In the genomic region with DNA sequence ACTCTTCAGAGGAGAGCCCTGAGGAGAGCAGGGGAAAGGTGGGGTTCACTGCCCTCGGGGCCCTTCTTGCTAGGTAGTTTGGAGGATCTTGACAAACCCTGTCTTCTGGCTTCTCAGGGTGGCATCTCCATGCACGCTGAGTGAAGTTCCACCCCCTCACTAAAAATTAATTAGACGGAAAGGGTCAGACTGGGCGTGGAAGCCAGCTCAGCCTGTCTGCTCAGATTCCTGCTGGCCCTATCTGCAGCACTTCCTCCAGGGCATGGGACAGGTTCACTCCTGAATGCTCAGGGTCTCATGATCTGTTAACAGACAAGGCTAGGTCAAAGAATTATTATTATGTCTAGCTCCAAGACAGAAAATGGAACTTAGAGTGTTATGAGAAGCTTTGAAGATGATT, we compare ENCODE assay signal across 30 mouse cellular contexts. TPM values are rescaled to one million over a fixed set of nuclear protein-coding genes. Genes with fewer than 3 reads are reported as not detected.
DNase-seq lines count a peak whose midpoint lies in the region; ATAC-seq lines count a peak whose summit lies in the region.
"Had no signal": no experiment of that assay in that cellular context is flagged by ENCODE, and none has a peak within 500 bp of the region (broad histone marks: within the 10 kb centered on the region; RNA-seq: fewer than 3 reads in every experiment).

No protein-coding gene starts in this region.

- 55% methylated on average over 4 of the region's 4 CpGs for WGBS in embryonic facial prominence, embryonic 14.5 days
- 60% methylated on average over 4 of the region's 4 CpGs for WGBS in embryonic facial prominence, embryonic 10.5 days

- H3K27ac ChIP-seq in embryonic facial prominence, embryonic 14.5 days (replicated peaks; ENCODE audit: low read depth, low read length): no peak overlapping the region
- H3K27ac ChIP-seq in embryonic facial prominence, embryonic 10.5 days (replicated peaks): no peak overlapping the region
- H3K27ac ChIP-seq: forebrain, embryonic 10.5 days; hindbrain, embryonic 14.5 days; limb, embryonic 10.5 days; liver, embryonic 15.5 days; lung, embryonic 15.5 days; midbrain, embryonic 13.5 days had no signal

- no peaks in the 10 kb centered on the region for H3K27me3 ChIP-seq in embryonic facial prominence, embryonic 14.5 days (replicated peaks; ENCODE audit: control insufficient read depth, insufficient read depth, low read length)
- no peaks in the 10 kb centered on the region for H3K27me3 ChIP-seq in embryonic facial prominence, embryonic 10.5 days (replicated peaks; ENCODE audit: low read depth, poor library complexity, severe bottlenecking)
- H3K27me3 ChIP-seq: liver, embryonic 15.5 days; lung, embryonic 15.5 days; megakaryocyte, embryonic 14.5 days; midbrain, embryonic 13.5 days had no signal

- H3K9ac ChIP-seq in embryonic facial prominence, embryonic 14.5 days (ENCODE audit: low read depth, low read length): no peak overlapping the region
- H3K9ac ChIP-seq: hindbrain, embryonic 14.5 days; liver, embryonic 15.5 days; lung, embryonic 15.5 days; midbrain, embryonic 13.5 days had no signal

- no peaks in the 10 kb centered on the region for H3K36me3 ChIP-seq in embryonic facial prominence, embryonic 14.5 days (ENCODE audit: control insufficient read depth, insufficient read depth, low read length)
- H3K36me3 ChIP-seq in embryonic facial prominence, embryonic 10.5 days (replicated peaks): no peaks in the 10 kb centered on the region
- H3K36me3 ChIP-seq: forebrain, embryonic 10.5 days; limb, embryonic 10.5 days; liver, embryonic 15.5 days; lung, embryonic 15.5 days; midbrain, embryonic 13.5 days had no signal

- ATAC-seq in embryonic facial prominence, embryonic 14.5 days (ENCODE audit: low read depth): no peak
- ATAC-seq: forebrain, embryonic 16.5 days; inflammation-experienced regulatory T-cells, adult 6 months; midbrain, embryonic 13.5 days had no signal

- no peak overlapping the region for H3K4me3 ChIP-seq in embryonic facial prominence, embryonic 14.5 days (ENCODE audit: low read depth, low read length)
- no peak overlapping the region for H3K4me3 ChIP-seq in embryonic facial prominence, embryonic 10.5 days
- H3K4me3 ChIP-seq: forebrain, embryonic 10.5 days; limb, embryonic 10.5 days; liver, embryonic 15.5 days; lung, embryonic 15.5 days; megakaryocyte, embryonic 14.5 days; midbrain, embryonic 13.5 days had no signal

- no peaks in the 10 kb centered on the region for H3K4me1 ChIP-seq in embryonic facial prominence, embryonic 14.5 days (ENCODE audit: control insufficient read depth, insufficient read depth, low read length)
- H3K4me1 ChIP-seq in embryonic facial prominence, embryonic 10.5 days: no peaks in the 10 kb centered on the region
- H3K4me1 ChIP-seq: forebrain, embryonic 10.5 days; limb, embryonic 10.5 days; liver, embryonic 15.5 days; lung, embryonic 15.5 days; midbrain, embryonic 13.5 days had no signal

- DNase-seq in embryonic facial prominence, embryonic 14.5 days (ENCODE audit: low spot score): peak; percentile 26
- no peak for DNase-seq in embryonic facial prominence, embryonic 10.5 days (ENCODE audit: low spot score)
- DNase-seq in urinary bladder, adult 18-20 months (ENCODE audit: low spot score in 2 of 2): peak; percentile 44 to 70
- DNase-seq in urinary bladder, postnatal 25 days (ENCODE audit: low spot score): no peak
- DNase-seq in kidney, postnatal 10 days: peak; percentile 28
- no peak for DNase-seq in gastrocnemius, adult 8-10 months (ENCODE audit: low spot score in 2 of 2)
- no peak for DNase-seq in right cerebral cortex, postnatal 10 days (ENCODE audit: low spot score in 2 of 2)
- DNase-seq: adrenal gland, postnatal 25 days; cerebellum, adult 8-10 months; cerebellum, postnatal 36 days; gastrocnemius, postnatal 14 days; heart, adult 18-20 months; liver; lung, postnatal 36 days; right cerebral cortex, postnatal 14 days; spleen, adult 18-20 months; thymus, adult 18-20 months; thymus, postnatal 36 days had no signal

- H3K4me2 ChIP-seq in embryonic facial prominence, embryonic 14.5 days (ENCODE audit: low read depth, low read length): no peak overlapping the region
- H3K4me2 ChIP-seq: hindbrain, embryonic 14.5 days; liver, embryonic 15.5 days; lung, embryonic 15.5 days; midbrain, embryonic 13.5 days had no signal

- 0 out of 2 replicates have a peak, but pooled peaks cover 3% of the 10 kb centered on the region for H3K9me3 ChIP-seq in embryonic facial prominence, embryonic 14.5 days (ENCODE audit: control insufficient read depth, low read length)
- peaks cover 6% of the 10 kb centered on the region for H3K9me3 ChIP-seq in embryonic facial prominence, embryonic 10.5 days
- H3K9me3 ChIP-seq: liver, embryonic 15.5 days; lung, embryonic 15.5 days had no signal

RNA-seq across cellular contexts. Expression of a gene that starts 17.0 kb away (rescaled TPM):
- 137 and 143 TPM in 2 replicates for polyA plus RNA-seq in embryonic facial prominence, embryonic 14.5 days (2014; fragmentation: Nextera tagmentation; extraction: Ambion mirVana)
- polyA plus RNA-seq in embryonic facial prominence, embryonic 10.5 days (2016; fragmentation: Nextera tagmentation; extraction: Ambion mirVana): 150 and 168 TPM in 2 replicates
- total RNA-seq in gastrocnemius, adult 8-10 months (2022): 10 to 100 TPM; 34.1 to 46.3 (median 39.7) TPM

RNA-seq across cellular contexts. Expression of a gene that starts 17.4 kb away (rescaled TPM):
- polyA plus RNA-seq in embryonic facial prominence, embryonic 14.5 days (2014; fragmentation: Nextera tagmentation; extraction: Ambion mirVana): 218 and 243 TPM in 2 replicates
- 137 and 140 TPM in 2 replicates for polyA plus RNA-seq in embryonic facial prominence, embryonic 10.5 days (2016; fragmentation: Nextera tagmentation; extraction: Ambion mirVana)
- total RNA-seq in gastrocnemius, adult 8-10 months (2022): 100 to 1,000 TPM; 195 to 214 (median 202) TPM

RNA-seq across cellular contexts. Expression of a gene that starts 29.1 kb away (rescaled TPM):
- polyA plus RNA-seq in embryonic facial prominence, embryonic 14.5 days (2014; fragmentation: Nextera tagmentation; extraction: Ambion mirVana): 4.7 and 4.8 TPM in 2 replicates
- polyA plus RNA-seq in embryonic facial prominence, embryonic 10.5 days (2016; fragmentation: Nextera tagmentation; extraction: Ambion mirVana): 7.9 and 8.9 TPM in 2 replicates
- 100 to 1,000 TPM in 1 of 4 experiments, 10 to 100 TPM in 3; 82.8 to 114 (median 93.4) TPM for total RNA-seq in gastrocnemius, adult 8-10 months (2022)

RNA-seq across cellular contexts. Expression of a gene that starts 32.7 kb away (rescaled TPM):
- polyA plus RNA-seq in embryonic facial prominence, embryonic 14.5 days (2014; fragmentation: Nextera tagmentation; extraction: Ambion mirVana): 3.4 and 4.8 TPM in 2 replicates
- polyA plus RNA-seq in embryonic facial prominence, embryonic 10.5 days (2016; fragmentation: Nextera tagmentation; extraction: Ambion mirVana): 0.68 and 0.74 TPM in 2 replicates
- not detected for total RNA-seq in gastrocnemius, adult 8-10 months (2022)
- total RNA-seq: adrenal gland, postnatal 25 days; gastrocnemius, postnatal 14 days; heart, adult 18-20 months; heart, postnatal 25 days; monocyte, adult 5-6 weeks; neutrophil, adult 5-6 weeks had no signal

RNA-seq across cellular contexts. Expression of a gene that starts 34.5 kb away (rescaled TPM):
- 1.2 and 1.3 TPM in 2 replicates for polyA plus RNA-seq in embryonic facial prominence, embryonic 14.5 days (2014; fragmentation: Nextera tagmentation; extraction: Ambion mirVana)
- 0.62 and 0.67 TPM in 2 replicates for polyA plus RNA-seq in embryonic facial prominence, embryonic 10.5 days (2016; fragmentation: Nextera tagmentation; extraction: Ambion mirVana)
- under 1 TPM; 0.29 to 0.70 (median 0.46) TPM for total RNA-seq in gastrocnemius, adult 8-10 months (2022)

Comparison
In these comparisons a context has a peak if more than half of its experiments do, and no peak if none do; other contexts are left out.
1. DNase-seq: peak in embryonic facial prominence, embryonic 14.5 days (single experiment), urinary bladder, adult 18-20 months (2 of 2) and kidney, postnatal 10 days (single experiment); none in embryonic facial prominence, embryonic 10.5 days (single experiment), urinary bladder, postnatal 25 days (single experiment), gastrocnemius, adult 8-10 months (0 of 2) and right cerebral cortex, postnatal 10 days (0 of 2).